Mouse (Mus musculus) T-helper 1 cell (primary cell): ENCODE measurements around the gene Samd7.
"Not testable (repeated sequence)": the region's sequence is repeated elsewhere in the genome, so short reads cannot be mapped to it uniquely, and the experiment has no call there.

Experiments
- in situ Hi-C: fragments of 300-600 bp; cut with MboI, MseI; formaldehyde crosslinking; loops from one replicate; pipeline ENCODE4 v1.15.1; 2025; ENCODE audit warnings: high pct_unique_total_duplicates

Samd7 gene

DNA sequence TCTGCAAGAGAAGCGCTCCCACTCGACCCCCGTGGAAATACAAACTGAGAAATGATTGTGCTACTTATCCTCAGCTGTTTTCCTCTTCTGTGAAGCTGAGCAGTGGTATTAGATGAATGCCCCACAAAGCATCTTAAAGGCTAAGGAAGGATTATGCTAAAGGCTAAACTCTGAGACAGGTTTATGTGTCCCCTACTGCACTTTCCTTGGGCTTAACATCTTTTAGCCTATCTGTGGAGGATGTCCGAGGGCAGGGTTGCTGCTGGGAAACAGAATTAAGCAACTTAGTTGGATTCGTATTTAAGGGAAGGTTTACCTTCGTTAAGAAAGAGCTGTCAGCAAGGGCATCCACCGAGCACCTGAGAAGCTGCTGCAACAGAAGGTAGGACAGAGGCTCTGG, at the start of gene Samd7:
Samd7 (plus strand) TSS at position 288 of the 400 bp plus-strand sequence.
- in situ Hi-C loops, result no loop called here

- in situ Hi-C loops, result no loop called here
Observed at GRCm38 (mm10) chr3:30696346-30696745, 49.7 kb upstream of the Samd7 start.

GRCm38 (mm10) chr3:30697891-30698290, 48.2 kb upstream of the Samd7 start:
- in situ Hi-C loops, result no loop called here

DNA sequence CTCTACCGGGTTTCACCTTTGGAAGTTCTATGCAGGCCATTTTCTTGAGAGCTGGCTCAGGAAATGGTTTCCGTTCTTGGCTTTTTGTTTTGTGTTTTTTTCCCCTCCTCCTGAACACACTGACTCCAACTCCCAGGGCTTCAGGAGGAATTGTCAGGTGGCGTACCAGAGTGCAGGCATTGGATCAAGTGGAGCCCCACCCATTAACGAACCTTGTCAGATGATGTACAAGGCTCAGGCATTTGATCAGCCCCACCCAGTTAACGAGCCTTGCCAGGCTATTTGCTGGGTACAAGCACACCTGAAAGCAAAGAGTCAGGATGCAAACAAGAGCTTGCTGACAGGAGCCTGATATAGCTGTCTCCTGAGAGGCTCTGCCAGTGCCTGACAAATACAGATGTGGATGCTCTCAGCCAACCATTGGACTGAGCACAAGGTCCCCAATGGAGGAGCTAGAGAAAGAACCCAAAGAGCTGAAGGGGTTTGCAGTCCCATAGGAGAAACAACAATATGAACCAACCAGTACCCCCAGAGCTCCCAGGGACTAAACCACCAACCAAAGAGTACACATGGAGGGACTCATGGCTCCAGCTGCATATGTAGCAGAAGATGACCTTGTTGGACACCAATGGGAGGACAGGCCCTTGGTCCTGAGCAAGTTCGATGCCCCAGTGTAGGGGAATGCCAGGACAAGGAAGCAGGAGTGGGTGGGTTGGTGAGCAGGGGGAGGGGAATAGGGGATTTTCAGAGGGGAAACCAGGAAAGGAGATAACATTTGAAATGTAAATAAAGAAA, 46.2 kb upstream of the Samd7 start, which contains the start of gene Lrrc31:
Lrrc31 (minus strand) TSS at position 133 of the 795 bp plus-strand sequence.
- in situ Hi-C loops, result not testable (repeated sequence)

GRCm38 (mm10) chr3:30705977-30706376, 40.1 kb upstream of the Samd7 start:
- in situ Hi-C loops, result no loop called here

GRCm38 (mm10) chr3:30706614-30707276, 39.3 kb upstream of the Samd7 start:
- in situ Hi-C loops, result no loop called here

GRCm38 (mm10) chr3:30710191-30710590, 35.9 kb upstream of the Samd7 start:
- in situ Hi-C loops, result no loop called here

DNA sequence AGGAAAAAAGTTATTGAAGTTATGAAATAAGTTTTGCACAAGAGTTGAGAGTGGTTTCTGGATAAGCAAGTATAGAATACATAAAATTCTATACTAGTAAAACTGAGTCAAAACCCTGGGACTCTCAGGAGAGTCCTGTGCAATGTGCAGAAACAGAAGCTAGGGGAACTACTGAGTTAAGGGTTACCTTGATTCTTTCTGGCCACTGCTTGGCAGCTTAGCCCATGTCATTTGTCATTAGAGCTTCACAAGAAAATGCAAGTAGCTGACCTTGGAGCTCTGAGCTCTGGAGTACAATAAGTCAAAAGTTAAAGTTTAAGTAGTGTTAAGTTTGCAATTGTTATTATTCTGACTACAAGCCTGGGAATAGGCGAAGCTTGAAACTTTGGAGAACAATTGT, 32.8 kb upstream of the Samd7 start:
- in situ Hi-C loops, result no loop called here

DNA sequence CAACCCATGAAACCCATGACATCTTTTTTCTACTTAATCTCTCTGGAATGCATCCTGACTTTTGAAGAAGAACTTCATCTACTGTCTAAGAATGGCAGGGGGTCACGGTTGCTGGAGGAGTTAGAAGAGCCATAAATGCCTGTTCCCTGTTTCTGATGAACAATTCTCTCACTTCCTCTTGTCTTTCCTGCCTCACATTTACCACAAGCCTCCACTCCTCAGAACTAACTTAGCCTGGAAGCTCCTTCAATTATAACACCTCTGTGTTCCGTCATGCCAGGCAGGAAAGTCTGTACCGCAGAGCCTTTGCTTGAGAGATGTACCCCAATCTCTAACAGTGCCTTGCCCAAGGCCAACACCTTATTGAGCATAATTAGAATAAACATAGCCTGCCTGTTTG, 27.4 kb upstream of the Samd7 start:
- in situ Hi-C loops, result no loop called here

GRCm38 (mm10) chr3:30722036-30722435, 24.1 kb upstream of the Samd7 start:
- in situ Hi-C loops, result no loop called here

- in situ Hi-C loops, result no loop called here
Observed at GRCm38 (mm10) chr3:30722461-30722860, 23.6 kb upstream of the Samd7 start.

GRCm38 (mm10) chr3:30723179-30723578, 22.9 kb upstream of the Samd7 start:
- in situ Hi-C loops, result no loop called here

DNA sequence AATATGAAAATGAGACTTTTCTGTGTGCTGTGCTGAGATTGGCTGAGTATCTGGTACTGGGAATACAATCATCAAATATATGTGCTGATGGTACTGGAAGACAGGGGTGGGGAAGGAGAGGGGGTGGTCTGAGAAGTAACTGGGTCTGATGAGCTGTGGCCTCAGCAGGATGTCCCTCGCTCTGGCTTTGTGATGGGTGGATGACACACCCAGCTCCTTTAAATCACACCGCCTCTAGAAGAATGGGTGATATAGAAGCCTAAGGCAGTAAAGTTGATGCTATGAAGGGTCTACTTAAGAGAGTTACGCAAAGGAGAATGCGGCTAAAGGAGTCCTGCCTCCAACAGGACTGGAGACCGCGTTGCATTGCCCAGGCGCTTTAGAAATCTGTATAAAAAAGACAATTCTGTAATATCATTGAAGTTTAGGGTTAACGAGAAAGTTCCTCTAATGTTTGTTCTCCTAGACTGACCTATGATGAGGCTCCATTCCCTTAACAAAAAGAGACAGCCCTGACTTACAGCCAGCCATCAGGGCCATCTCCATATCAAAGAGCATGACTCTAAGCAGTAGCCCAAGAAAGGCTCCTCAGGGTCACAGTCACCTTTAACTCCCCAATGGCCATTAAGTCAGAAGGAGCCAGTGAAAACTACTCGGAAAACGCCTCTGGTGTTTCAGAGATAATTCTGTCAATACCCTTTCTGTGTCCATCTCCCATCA, 21.8 kb upstream of the Samd7 start:
- in situ Hi-C loops, result no loop called here

DNA sequence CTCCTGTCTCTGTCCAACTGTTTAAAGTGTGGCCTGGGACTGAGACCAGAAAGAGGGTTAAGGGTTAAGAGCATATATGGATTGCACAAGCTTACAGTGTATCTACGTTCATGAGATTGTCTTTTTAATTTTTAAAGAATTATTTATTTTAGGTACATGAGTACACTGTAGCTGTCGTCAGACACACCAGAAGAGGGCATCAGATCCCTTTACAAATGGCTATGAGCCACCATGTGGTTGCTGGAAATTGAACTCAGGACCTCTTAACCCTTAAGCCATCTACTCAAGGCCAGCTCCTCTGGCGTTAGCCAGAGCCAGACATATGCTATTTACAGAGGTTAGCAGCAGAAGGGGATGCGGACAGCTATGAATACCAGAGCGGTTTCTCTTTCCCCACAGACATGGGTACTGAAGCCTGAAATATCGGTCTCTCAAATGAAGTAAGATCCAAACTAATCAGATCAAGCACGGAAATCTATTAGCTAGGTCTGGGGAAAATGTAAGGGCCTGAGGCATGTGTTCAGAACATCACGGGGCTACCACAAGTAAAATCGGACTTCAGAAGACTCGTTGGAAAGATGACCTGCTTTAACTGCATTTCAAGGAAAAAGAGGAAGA, 21.1 kb upstream of the Samd7 start:
- in situ Hi-C loops, result no loop called here

GRCm38 (mm10) chr3:30725514-30725913, 20.6 kb upstream of the Samd7 start:
- in situ Hi-C loops, result no loop called here

GRCm38 (mm10) chr3:30727209-30727608, 18.9 kb upstream of the Samd7 start:
- in situ Hi-C loops, result no loop called here

GRCm38 (mm10) chr3:30729046-30729445, 17.0 kb upstream of the Samd7 start:
- in situ Hi-C loops, result no loop called here

- in situ Hi-C loops, result no loop called here
Observed at GRCm38 (mm10) chr3:30736809-30737208, 9.3 kb upstream of the Samd7 start.

- in situ Hi-C loops, result no loop called here
Observed at GRCm38 (mm10) chr3:30741306-30741705, 4.8 kb upstream of the Samd7 start.

DNA sequence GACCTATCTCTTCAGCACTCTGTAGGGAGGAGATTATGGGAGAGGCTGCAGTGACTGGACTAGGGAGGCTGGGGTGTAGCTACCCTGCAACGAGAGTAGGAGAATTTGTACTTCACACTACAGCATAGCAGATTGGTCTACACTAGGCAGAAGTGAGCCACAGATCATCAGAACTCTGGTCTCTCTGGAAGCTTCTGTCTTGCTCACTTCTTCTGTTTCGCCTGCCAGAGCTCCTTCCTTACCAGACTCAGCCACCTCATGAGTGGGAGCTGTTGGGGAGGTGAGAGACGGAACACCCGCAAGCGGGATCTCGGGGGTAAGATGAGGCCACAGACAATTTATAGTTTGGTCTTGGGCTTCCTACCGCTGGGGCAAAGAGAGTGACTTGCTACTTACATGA, 3.2 kb upstream of the Samd7 start:
- in situ Hi-C loops, result no loop called here

DNA sequence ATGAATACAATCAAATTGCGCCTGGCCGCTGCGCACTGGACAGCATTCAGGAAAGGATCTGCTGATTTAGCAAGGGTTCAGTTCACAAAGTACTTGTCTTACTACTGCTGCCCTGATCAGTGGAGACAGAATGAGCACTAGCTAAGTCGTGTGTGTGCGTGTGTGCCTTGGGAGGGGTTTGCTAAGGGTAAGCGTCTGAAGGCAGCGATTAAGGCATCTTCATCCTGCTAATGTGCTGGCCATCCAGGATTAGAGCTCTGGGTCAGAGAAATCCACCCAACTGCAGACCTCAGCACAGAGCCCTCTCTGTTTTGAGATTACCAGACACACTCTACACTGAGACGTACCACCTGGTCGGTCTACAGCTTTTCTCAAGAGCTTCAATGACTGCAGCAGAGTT, 2.2 kb downstream of the Samd7 start:
- in situ Hi-C loops, result no loop called here

GRCm38 (mm10) chr3:30754696-30755095, 8.6 kb downstream of the Samd7 start:
- in situ Hi-C loops, result no loop called here
